Mouse (Mus musculus): Measurements from ENCODE around the gene Grb10.

GRCm38 (mm10) chr11:12037075-12037686 is 1.3 kb downstream of the Grb10 start:
- no peak for TF ChIP-seq CTCF (IDR thresholded peaks at IDR 0.05; ENCODE audit: insufficient read depth, low read depth, low read length)
- no peak for TF ChIP-seq POLR2A (IDR thresholded peaks at IDR 0.05; ENCODE audit: insufficient read depth, low read depth, low read length)

Data from olfactory bulb, adult 2 months (tissue).